Mouse (Mus musculus) left cerebral cortex, adult 2 months (tissue): ENCODE measurements around the gene Alox8. TPM values are rescaled to one million over a fixed set of nuclear protein-coding genes. Genes with fewer than 3 reads are reported as not detected.

ENCODE experiments used
- DNase-seq, 2 experiments: peaks; one replicate each; pipeline ENCODE4 v3.0.0; 2021 to 2022; ENCODE audit warnings: low spot score in 2 of 2, mixed read lengths in 1 of 2; ENCODE audit errors: extremely low spot score in 1 of 2
- H3K27ac ChIP-seq: fragments of 200-600 bp; 2 replicates; pipeline ENCODE4 v1.8.1; 2022
- H3K4me3 ChIP-seq: fragments of 200-600 bp; 2 replicates; pipeline ENCODE4 v1.8.1; 2022
- CTCF ChIP-seq: fragments of 200-600 bp; IDR thresholded peaks from 2 replicates; pipeline ENCODE4 v1.8.1; 2022; ENCODE audit warnings: antibody characterized with exemption, mild to moderate bottlenecking, moderate library complexity
- intact Hi-C: fragments of 180-260 bp; cut with DNase I; formaldehyde crosslinking; loops from one replicate; pipeline ENCODE4 v1.15.1; 2025
- total RNA-seq, 2 experiments: library from RNA; stranded (reverse); gene quantifications; 2 replicates each; pipeline ENCODE4 v1.2.3; 2021

Gene Alox8
- total RNA-seq, 2 experiments from 2014 or later: 6.1 to 6.4 TPM

DNA sequence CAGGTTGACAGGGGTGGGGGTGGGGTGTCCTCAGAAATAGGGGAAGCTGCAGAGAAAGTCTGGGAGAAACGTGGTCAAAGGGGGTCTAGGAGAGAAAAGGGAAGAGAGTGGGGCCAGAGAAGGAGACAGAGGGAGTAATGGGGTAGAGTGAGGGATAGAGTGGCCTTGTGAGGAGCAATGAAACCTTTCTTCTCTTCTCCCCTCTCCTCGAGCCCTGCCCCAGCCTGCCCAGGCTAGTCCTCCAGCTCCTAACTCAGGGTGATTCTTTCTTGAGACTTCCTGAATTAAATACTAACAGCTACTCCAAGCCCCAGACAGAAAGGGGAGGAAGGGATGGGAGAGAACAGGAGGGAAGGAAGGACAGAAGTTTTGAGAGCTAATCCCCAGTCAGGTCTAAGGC is 21.0 kb upstream of the Alox8 start:
- DNase-seq: no peak
- no peak overlapping the region for H3K4me3 ChIP-seq
- intact Hi-C loops: no loop called here
- TF ChIP-seq CTCF: no peak
- no peak overlapping the region for H3K27ac ChIP-seq

- Histone ChIP-seq H3K27ac (no peak overlapping the region), H3K4me3 (no peak overlapping the region)
- TF ChIP-seq CTCF: no peak
- intact Hi-C loops: no loop called here
- DNase-seq: no peak
Observed at GRCm38 (mm10) chr11:69217411-69217810, 19.8 kb upstream of the Alox8 start.

DNA sequence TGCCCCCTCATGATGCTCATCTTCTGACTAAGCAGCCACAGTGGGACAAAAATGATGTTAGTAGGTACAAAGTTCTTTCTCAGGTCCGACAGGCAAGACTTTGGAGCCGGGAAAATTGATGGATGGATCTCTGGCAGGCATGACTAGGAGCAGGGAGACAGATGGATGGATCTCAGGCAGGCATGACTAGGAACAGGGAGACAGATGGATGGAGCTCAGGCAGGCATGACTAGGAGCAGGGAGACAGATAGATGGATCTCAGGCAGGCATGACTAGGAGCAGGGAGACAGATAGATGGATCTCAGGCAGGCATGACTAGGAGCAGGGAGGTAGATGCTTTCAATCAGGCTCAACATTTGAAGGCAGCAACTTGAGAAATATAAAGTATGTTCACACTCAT is 13.8 kb upstream of the Alox8 start:
- peak overlapping the region; percentile 47 for H3K4me3 ChIP-seq
- intact Hi-C loops: no loop called here
- no peak for TF ChIP-seq CTCF
- peak overlapping the region; percentile 53; the same call in 1 of the 2 replicates for H3K27ac ChIP-seq
- DNase-seq: peak; percentile 30 to 43

GRCm38 (mm10) chr11:69202469-69203230 is 5.0 kb upstream of the Alox8 start:
- Histone ChIP-seq H3K27ac (no peak overlapping the region), H3K4me3 (no peak overlapping the region)
- TF ChIP-seq CTCF: no peak
- no peak for DNase-seq
- intact Hi-C loops: no loop called here

- Histone ChIP-seq H3K27ac (no peak overlapping the region), H3K4me3 (no peak overlapping the region)
- intact Hi-C loops: no loop called here
- TF ChIP-seq CTCF: no peak
- DNase-seq: no peak
Observed at GRCm38 (mm10) chr11:69200231-69200630, 2.6 kb upstream of the Alox8 start.

- intact Hi-C loops: no loop called here
- Histone ChIP-seq H3K4me3 (no peak overlapping the region), H3K27ac (no peak overlapping the region)
Observed at GRCm38 (mm10) chr11:69199251-69199650, 1.6 kb upstream of the Alox8 start.

DNA sequence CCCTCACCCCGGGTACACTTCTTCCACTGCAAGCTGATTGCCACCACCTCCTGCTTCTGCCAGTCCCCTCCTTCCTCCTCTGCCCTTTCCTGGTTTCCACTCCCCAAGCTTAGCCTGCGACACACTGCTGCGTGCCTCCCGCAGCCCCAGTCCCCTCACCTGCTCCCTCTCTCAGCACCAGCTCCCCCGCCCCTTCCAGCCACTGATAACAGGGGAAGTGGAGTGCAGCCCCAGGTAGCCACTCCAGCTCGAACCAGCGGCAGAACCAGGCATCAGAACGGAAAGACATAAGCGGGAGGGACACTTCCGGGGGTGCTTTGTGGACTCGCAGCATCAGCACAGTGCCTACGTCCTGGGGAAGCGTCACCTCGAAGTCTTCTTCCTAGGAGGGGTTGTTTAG is 449 bp downstream of the Alox8 start:
- Histone ChIP-seq H3K27ac (no peak overlapping the region), H3K4me3 (peak overlapping the region; percentile 43)
- intact Hi-C loops: no loop called here
- DNase-seq: no peak
- no peak for TF ChIP-seq CTCF

More at GRCm38 (mm10) chr11:69199251-69199650, 1.6 kb upstream of the Alox8 start:
- TF ChIP-seq CTCF: no peak
- DNase-seq: no peak

DNA sequence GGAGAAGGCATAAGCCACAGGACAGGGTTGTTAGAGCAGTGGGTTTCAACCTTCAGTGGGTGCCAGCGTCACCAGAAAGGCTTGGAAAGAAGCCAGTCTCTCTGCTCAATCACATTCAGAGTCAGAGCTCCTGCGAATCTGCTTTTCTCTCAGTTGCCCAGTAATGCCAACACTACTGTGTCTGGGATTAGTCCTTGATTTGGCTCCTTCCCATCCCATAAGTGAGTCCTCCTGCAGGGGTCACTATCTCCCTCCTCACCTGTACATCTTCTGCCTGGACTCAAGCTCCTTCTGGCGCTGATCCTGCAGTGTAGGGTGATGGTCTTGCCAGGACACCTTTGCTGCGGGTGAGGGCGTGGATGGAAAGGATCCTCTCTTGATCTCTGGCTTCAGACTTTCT is 877 bp downstream of the Alox8 start:
- no peak for DNase-seq
- intact Hi-C loops: no loop called here
- Histone ChIP-seq H3K27ac (no peak overlapping the region), H3K4me3 (peak overlapping the region; percentile 43)
- TF ChIP-seq CTCF: no peak; the same call in none of the 2 replicates

DNA sequence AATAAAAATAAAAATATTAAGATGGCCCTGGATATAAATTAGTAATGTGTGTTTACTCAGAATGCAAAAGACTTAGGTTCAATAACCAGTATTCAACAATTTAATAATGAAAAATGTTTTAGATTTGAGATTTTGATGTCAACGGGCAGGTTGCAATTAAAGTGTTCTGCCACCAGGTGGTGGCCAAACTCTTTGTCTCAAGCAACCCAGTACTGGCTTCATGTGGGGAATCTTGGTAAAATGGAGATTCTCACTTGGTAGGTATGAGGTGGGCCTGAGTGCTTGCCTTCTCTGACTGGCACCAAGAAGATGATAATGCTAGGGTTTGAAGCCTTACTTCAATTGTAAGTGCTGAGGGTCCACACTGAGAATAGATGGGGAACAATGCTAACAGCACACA is 4.8 kb downstream of the Alox8 start:
- DNase-seq: peak; percentile 18 to 44
- Histone ChIP-seq H3K27ac (no peak overlapping the region), H3K4me3 (no peak overlapping the region)
- intact Hi-C loops: loop anchor here (1.0 to 5.0 kb wide), 5 partner anchors 37 to 322 kb away; no protein-coding TSS in a partner anchor
- peak; percentile 95 for TF ChIP-seq CTCF

DNA sequence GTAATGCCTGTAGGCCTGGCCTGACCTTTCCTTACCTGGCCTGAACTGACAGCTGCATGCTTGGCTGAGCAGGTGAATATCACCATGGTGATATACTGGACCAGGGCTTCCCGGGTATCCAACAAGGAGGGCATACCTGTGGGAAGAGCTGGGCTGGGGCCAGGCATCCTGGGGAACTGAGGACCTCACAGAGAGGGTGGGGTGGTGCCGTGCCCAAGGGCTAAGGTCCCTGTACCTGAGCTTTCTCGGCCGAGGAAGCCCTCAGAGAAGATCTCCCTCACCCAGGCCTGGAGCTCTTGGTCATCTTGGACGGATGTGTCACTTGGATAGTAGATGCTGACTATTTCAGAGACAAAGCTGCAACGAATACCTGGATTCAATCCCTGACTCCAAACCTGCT is 11.7 kb downstream of the Alox8 start:
- H3K4me3 ChIP-seq: no peak overlapping the region
- TF ChIP-seq CTCF: no peak
- intact Hi-C loops: no loop called here
- H3K27ac ChIP-seq: no peak overlapping the region
- DNase-seq: no peak

DNA sequence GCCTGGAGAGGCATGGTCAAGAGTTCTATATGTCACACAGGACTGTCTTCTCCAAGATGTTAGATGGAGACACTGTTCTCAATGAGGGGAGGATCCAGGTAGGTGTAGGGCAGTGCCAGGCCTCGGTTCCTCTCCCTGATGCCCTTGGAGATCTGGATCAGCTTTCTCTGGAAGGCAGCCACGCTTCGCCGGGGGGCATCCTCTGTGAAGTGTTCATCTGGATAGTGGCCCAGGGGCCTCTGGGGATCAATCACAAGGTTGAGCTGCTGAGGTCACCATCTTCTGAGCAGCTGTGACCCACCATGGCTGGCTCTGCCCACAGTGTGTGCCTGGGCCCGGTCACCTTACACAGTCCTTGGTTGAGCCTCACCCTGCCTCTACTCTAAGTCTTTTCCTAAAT is 12.6 kb downstream of the Alox8 start:
- Histone ChIP-seq H3K27ac (no peak overlapping the region), H3K4me3 (no peak overlapping the region)
- no peak for DNase-seq
- TF ChIP-seq CTCF: no peak
- intact Hi-C loops: no loop called here

GRCm38 (mm10) chr11:69180120-69180519 is 17.5 kb downstream of the Alox8 start:
- Histone ChIP-seq H3K4me3 (no peak overlapping the region), H3K27ac (no peak overlapping the region)
- intact Hi-C loops: no loop called here
- no peak for TF ChIP-seq CTCF
- DNase-seq: no peak

- Histone ChIP-seq H3K4me3 (no peak overlapping the region), H3K27ac (no peak overlapping the region)
- intact Hi-C loops: no loop called here
- no peak for TF ChIP-seq CTCF
- no peak for DNase-seq
Observed at GRCm38 (mm10) chr11:69179512-69179911, 18.1 kb downstream of the Alox8 start.
